In the genomic region with DNA sequence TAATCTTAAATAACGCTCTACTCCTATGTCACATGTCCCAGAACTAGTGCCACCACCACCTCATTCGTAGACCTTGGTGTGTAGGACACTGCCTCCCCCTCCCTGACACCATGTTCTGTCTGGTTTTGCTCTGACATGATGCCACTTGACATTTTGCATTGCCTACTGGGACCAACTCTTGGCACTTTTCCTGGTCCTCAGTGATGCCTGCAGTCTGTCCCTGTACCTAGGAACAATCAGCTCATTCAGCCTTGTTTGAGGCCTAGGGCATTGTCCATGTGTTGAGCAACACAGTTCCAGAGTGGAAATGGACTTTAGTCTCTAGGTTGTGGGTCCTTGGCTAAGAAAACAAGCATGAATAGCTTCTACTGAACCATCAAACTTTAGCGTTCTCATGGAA, we compare ENCODE assay signal across 15 mouse cellular contexts. TPM values are rescaled to one million over a fixed set of nuclear protein-coding genes. Genes with fewer than 3 reads are reported as not detected.
DNase-seq lines count a peak whose midpoint lies in the region; ATAC-seq lines count a peak whose summit lies in the region.
"Had no signal": no experiment of that assay in that cellular context is flagged by ENCODE, and none has a peak within 500 bp of the region (broad histone marks: within the 10 kb centered on the region; RNA-seq: fewer than 3 reads in every experiment).

No protein-coding gene starts in this region.

- no peaks in the 10 kb centered on the region for H3K36me3 ChIP-seq in hindbrain, embryonic 16.5 days (ENCODE audit: control insufficient read depth, insufficient read depth, low read length)
- H3K36me3 ChIP-seq in hindbrain, embryonic 13.5 days, result no peaks in the 10 kb centered on the region
- H3K36me3 ChIP-seq in intestine, embryonic 15.5 days, result no peaks in the 10 kb centered on the region
- H3K36me3 ChIP-seq: embryonic facial prominence, embryonic 13.5 days; limb, embryonic 12.5 days; midbrain, embryonic 10.5 days had no signal

- no peaks in the 10 kb centered on the region for H3K4me1 ChIP-seq in hindbrain, embryonic 16.5 days (ENCODE audit: control insufficient read depth, insufficient read depth, low read depth, low read length)
- H3K4me1 ChIP-seq in hindbrain, embryonic 13.5 days (replicated peaks), result 0 out of 2 replicates have a peak, but pooled peaks cover 6% of the 10 kb centered on the region
- H3K4me1 ChIP-seq in intestine, embryonic 15.5 days (replicated peaks), result no peaks in the 10 kb centered on the region
- H3K4me1 ChIP-seq: limb, embryonic 12.5 days; midbrain, embryonic 10.5 days had no signal

- peak; percentile 61 for ATAC-seq in hindbrain, embryonic 16.5 days
- ATAC-seq in hindbrain, embryonic 13.5 days (ENCODE audit: low FRiP score), result no peak
- ATAC-seq in intestine, embryonic 15.5 days, result 0 out of 2 replicates have a peak, but pooled peaks have one; percentile 31
- ATAC-seq: CD4-positive, CD25-positive, alpha-beta regulatory T cell, adult 4 months; inflammation-experienced regulatory T-cells, adult 6 months had no signal

- H3K9me3 ChIP-seq in hindbrain, embryonic 16.5 days (ENCODE audit: control insufficient read depth, low read length), result no peaks in the 10 kb centered on the region
- no peaks in the 10 kb centered on the region for H3K9me3 ChIP-seq in hindbrain, embryonic 13.5 days
- H3K9me3 ChIP-seq in intestine, embryonic 15.5 days, result no peaks in the 10 kb centered on the region
- H3K9me3 ChIP-seq: embryonic facial prominence, embryonic 13.5 days; limb, embryonic 12.5 days; midbrain, embryonic 10.5 days had no signal

- DNase-seq in left cerebral cortex, postnatal 4 days, result peak; percentile 74
- no peak for DNase-seq in left cerebral cortex, adult 8-10 months (ENCODE audit: low spot score in 2 of 2)
- peak; percentile 9 for DNase-seq in adipocyte (ENCODE audit: low spot score)
- DNase-seq in urinary bladder, adult 18-20 months (ENCODE audit: low spot score in 2 of 2), result no peak

- no peak overlapping the region for H3K9ac ChIP-seq in hindbrain, embryonic 16.5 days (ENCODE audit: low read depth, low read length)
- H3K9ac ChIP-seq in hindbrain, embryonic 13.5 days, result no peak overlapping the region
- no peak overlapping the region for H3K9ac ChIP-seq in intestine, embryonic 15.5 days
- H3K9ac ChIP-seq: embryonic facial prominence, embryonic 13.5 days; limb, embryonic 12.5 days had no signal

- no peak overlapping the region for H3K4me3 ChIP-seq in hindbrain, embryonic 16.5 days (ENCODE audit: low read length)
- H3K4me3 ChIP-seq in hindbrain, embryonic 13.5 days, result no peak overlapping the region
- no peak overlapping the region for H3K4me3 ChIP-seq in intestine, embryonic 15.5 days (replicated peaks)
- H3K4me3 ChIP-seq: embryonic facial prominence, embryonic 13.5 days; limb, embryonic 12.5 days; midbrain, embryonic 10.5 days; myocyte had no signal

- intact Hi-C loops in left cerebral cortex, postnatal 4 days (cut with DNase I), result no loop called here

- H3K27ac ChIP-seq in hindbrain, embryonic 16.5 days (ENCODE audit: low read depth, low read length), result no peak overlapping the region
- H3K27ac ChIP-seq in hindbrain, embryonic 13.5 days, result no peak overlapping the region
- H3K27ac ChIP-seq in intestine, embryonic 15.5 days, result no peak overlapping the region
- H3K27ac ChIP-seq: embryonic facial prominence, embryonic 13.5 days; limb, embryonic 12.5 days; midbrain, embryonic 10.5 days had no signal

- 87% methylated on average over 3 of the region's 3 CpGs for whole genome bisulfite sequencing in hindbrain, embryonic 16.5 days
- 88% methylated on average over 3 of the region's 3 CpGs for whole genome bisulfite sequencing in hindbrain, embryonic 13.5 days
- 91% methylated on average over 3 of the region's 3 CpGs for WGBS in intestine, embryonic 15.5 days

- H3K4me2 ChIP-seq in hindbrain, embryonic 16.5 days (ENCODE audit: low read length), result no peak overlapping the region
- H3K4me2 ChIP-seq in hindbrain, embryonic 13.5 days, result no peak overlapping the region
- H3K4me2 ChIP-seq in intestine, embryonic 15.5 days (replicated peaks), result no peak overlapping the region
- H3K4me2 ChIP-seq: embryonic facial prominence, embryonic 13.5 days; limb, embryonic 12.5 days had no signal

- no peaks in the 10 kb centered on the region for H3K27me3 ChIP-seq in hindbrain, embryonic 16.5 days (replicated peaks; ENCODE audit: control insufficient read depth, insufficient read depth, low read length)
- no peaks in the 10 kb centered on the region for H3K27me3 ChIP-seq in hindbrain, embryonic 13.5 days
- no peaks in the 10 kb centered on the region for H3K27me3 ChIP-seq in intestine, embryonic 15.5 days (replicated peaks)
- H3K27me3 ChIP-seq: embryonic facial prominence, embryonic 13.5 days; limb, embryonic 12.5 days had no signal

RNA-seq across cellular contexts. Expression of a gene that starts 36.5 kb away (rescaled TPM):
- polyA plus RNA-seq in hindbrain, embryonic 16.5 days (2015; fragmentation: Nextera tagmentation; extraction: Ambion mirVana), result 1.3 and 71.3 TPM in 2 replicates
- 44.7 and 51.3 TPM in 2 replicates for polyA plus RNA-seq in hindbrain, embryonic 13.5 days (2015; fragmentation: Nextera tagmentation; extraction: Ambion mirVana)
- not detected for total RNA-seq in left cerebral cortex, postnatal 4 days (2021)
- 1 to 10 TPM in 3 of 4 experiments, not detected in 1; 2.0 to 4.6 (median 2.2) TPM for total RNA-seq in left cerebral cortex, adult 8-10 months (2022)
- 33.5 and 40.1 TPM in 2 replicates for polyA plus RNA-seq in intestine, embryonic 15.5 days (2015; fragmentation: Nextera tagmentation; extraction: Ambion mirVana)
- total RNA-seq: common myeloid progenitor, adult 5-6 weeks; granulocyte monocyte progenitor cell, adult 5-6 weeks had no signal
- polyA plus RNA-seq: CD4-positive, CD25-positive, alpha-beta regulatory T cell, adult 4 months; inflammation-experienced regulatory T-cells, adult 6 months had no signal

Comparison
In these comparisons a context has a peak if more than half of its experiments do, and no peak if none do; other contexts are left out.
1. DNase-seq: peak in left cerebral cortex, postnatal 4 days (single experiment) and adipocyte (single experiment); none in left cerebral cortex, adult 8-10 months (0 of 2) and urinary bladder, adult 18-20 months (0 of 2).